Mouse (Mus musculus): ENCODE measurements around the gene Snta1. TPM values are rescaled to one million over a fixed set of nuclear protein-coding genes. Genes with fewer than 3 reads are reported as not detected.

Gene Snta1
- polyA plus RNA-seq (2014; fragmentation: Illumina TruSeq; extraction: RNeasy Lipid Tissue Mini Kit (QIAGEN cat#74804); ENCODE audit: low replicate concordance): not detected

DNA sequence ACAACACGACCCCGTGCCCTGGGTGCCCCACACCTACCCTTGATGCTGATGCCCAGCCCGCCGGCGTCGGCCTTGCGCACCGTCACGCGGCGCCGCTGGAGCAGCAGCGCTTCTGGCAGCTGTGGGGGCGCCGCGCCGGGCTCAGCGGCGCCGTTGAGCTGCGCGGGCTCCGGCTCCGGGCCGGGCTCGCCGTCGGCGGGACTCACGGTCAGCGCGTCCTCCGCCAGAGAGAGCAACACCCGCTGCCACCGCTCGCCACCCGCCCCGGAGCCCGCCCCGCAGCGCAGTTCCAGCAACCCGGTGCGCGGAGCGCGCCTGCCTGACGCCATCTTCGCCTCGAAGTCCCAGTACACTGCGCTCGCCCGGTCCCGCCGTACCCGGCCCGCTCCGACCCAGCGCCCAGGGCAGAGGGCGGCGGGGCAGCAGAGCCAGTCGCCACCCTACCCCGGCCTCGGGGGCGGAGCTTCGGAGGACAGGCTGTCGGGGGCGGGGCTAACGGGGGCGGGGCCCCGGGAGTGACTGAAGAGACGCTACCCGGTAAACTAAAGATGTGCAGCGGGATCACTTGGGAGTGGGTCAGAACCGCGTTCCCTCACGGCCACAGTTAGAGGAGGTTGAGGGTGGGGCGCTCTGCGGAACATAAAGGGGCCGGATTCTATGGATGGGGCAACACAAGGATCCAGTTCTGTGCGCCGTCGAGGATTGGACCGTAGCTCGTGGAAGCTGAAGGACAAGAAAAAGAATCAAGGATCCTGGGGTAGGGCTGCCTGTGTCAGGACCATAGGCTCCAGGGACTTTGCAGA, at the start of gene Snta1:
TSS of gene Snta1 (minus strand) at position 457 of the 803 bp plus-strand sequence.

DNA sequence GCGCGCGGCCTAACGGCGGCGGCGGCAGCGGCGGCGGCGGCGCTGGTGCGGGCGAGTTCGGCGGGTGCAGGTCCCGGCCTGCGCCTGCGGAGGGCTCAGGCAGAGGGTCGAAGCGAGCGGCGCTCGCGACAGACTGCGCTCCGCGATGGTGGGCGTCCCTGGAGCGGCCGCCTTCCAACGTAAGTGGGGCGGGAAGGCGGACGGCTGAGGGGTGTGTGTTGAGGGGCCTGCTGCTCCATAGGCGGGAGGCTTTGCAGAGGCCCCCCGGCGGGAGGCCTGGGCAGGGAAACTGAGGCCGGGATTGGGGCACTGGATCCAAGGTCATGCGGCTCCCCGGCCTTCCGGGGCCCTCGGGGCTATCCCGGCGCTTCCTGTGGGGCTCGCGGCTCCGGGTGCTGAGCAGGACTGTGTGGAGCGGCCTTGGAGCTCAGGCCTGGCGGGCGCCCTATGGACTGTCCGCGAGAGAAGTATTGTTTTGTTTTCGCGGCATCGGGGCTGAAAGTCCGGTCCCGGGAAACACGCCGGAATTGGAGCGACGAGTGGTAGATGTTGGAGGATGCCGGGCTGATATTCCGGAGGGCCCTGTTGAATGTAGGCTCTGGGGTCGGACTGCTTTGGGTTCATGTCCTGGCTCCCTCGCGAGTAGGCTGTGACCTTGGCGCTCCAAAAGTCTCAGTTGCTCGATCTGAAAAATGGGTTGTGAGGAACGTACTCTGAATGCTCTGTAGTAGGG, 28.7 kb upstream of the Snta1 start, which contains the start of gene Cbfa2t2:
TSS of gene Cbfa2t2 (plus strand) at position 24 of the 733 bp plus-strand sequence.

DNA sequence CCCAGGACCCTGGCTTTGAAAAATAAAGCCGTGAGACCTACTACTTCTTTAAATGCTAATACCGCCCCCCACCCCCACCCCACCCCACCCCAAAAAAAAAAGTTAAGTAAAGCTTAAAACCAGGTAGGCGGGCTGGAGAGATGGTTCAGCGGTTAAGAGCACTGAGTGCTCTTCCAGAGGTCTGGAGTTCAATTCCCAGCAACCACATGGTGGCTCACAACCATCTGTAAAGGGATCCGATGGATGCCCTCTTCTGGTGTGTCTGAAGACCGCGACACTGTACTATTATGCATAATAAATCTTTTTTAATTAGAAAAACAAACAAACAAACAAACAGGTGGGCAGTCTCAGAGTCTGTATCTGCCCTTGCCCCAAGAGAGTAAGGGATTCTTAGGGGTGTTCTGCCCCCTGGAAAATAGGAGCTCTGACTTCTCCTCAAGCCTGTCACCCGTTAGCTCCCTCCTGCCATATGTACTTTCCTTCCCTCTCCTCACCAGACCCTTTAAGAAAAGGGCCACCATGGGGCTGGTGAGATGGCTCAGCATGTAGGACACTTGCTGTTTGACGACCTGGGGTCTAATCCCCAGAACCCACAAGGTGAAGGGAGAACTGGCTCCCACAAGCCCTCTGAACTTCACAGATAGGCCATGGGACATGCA, 34.9 kb downstream of the Snta1 start, which contains the start of gene Cdk5rap1:
TSS of gene Cdk5rap1 (minus strand) at position 169 of the 659 bp plus-strand sequence.

Other genes starting within 250 kb of the Snta1 start
- not detected for gene Bpifa5, start 245.5 kb downstream of the Snta1 start, polyA plus RNA-seq (2014; fragmentation: Illumina TruSeq; extraction: RNeasy Lipid Tissue Mini Kit (QIAGEN cat#74804); ENCODE audit: low replicate concordance)
- gene Bpifb1, start 217.3 kb downstream of the Snta1 start, polyA plus RNA-seq (2014; fragmentation: Illumina TruSeq; extraction: RNeasy Lipid Tissue Mini Kit (QIAGEN cat#74804); ENCODE audit: low replicate concordance): not detected
- not detected for gene Bpifb5, start 184.4 kb downstream of the Snta1 start, polyA plus RNA-seq (2014; fragmentation: Illumina TruSeq; extraction: RNeasy Lipid Tissue Mini Kit (QIAGEN cat#74804); ENCODE audit: low replicate concordance)
- not detected for gene Bpifb9a, start 150.2 kb downstream of the Snta1 start, polyA plus RNA-seq (2014; fragmentation: Illumina TruSeq; extraction: RNeasy Lipid Tissue Mini Kit (QIAGEN cat#74804); ENCODE audit: low replicate concordance)
- not detected for gene Bpifb9b, start 100.9 kb downstream of the Snta1 start, polyA plus RNA-seq (2014; fragmentation: Illumina TruSeq; extraction: RNeasy Lipid Tissue Mini Kit (QIAGEN cat#74804); ENCODE audit: low replicate concordance)
- gene Cdk5rap1, start 35.1 kb downstream of the Snta1 start, polyA plus RNA-seq (2014; fragmentation: Illumina TruSeq; extraction: RNeasy Lipid Tissue Mini Kit (QIAGEN cat#74804); ENCODE audit: low replicate concordance): 9.1 TPM
- 9.2 TPM for gene Cbfa2t2, start 28.4 kb upstream of the Snta1 start, polyA plus RNA-seq (2014; fragmentation: Illumina TruSeq; extraction: RNeasy Lipid Tissue Mini Kit (QIAGEN cat#74804); ENCODE audit: low replicate concordance)
- not detected for gene 1700003F12Rik, start 139.0 kb upstream of the Snta1 start, polyA plus RNA-seq (2014; fragmentation: Illumina TruSeq; extraction: RNeasy Lipid Tissue Mini Kit (QIAGEN cat#74804); ENCODE audit: low replicate concordance)
- not detected for gene Actl10, start 143.7 kb upstream of the Snta1 start, polyA plus RNA-seq (2014; fragmentation: Illumina TruSeq; extraction: RNeasy Lipid Tissue Mini Kit (QIAGEN cat#74804); ENCODE audit: low replicate concordance)
- not detected for gene Necab3, start 150.8 kb upstream of the Snta1 start, polyA plus RNA-seq (2014; fragmentation: Illumina TruSeq; extraction: RNeasy Lipid Tissue Mini Kit (QIAGEN cat#74804); ENCODE audit: low replicate concordance)
- gene E2f1, start 161.8 kb upstream of the Snta1 start, polyA plus RNA-seq (2014; fragmentation: Illumina TruSeq; extraction: RNeasy Lipid Tissue Mini Kit (QIAGEN cat#74804); ENCODE audit: low replicate concordance): not detected
- 8.1 TPM for gene Pxmp4, start 195.6 kb upstream of the Snta1 start, polyA plus RNA-seq (2014; fragmentation: Illumina TruSeq; extraction: RNeasy Lipid Tissue Mini Kit (QIAGEN cat#74804); ENCODE audit: low replicate concordance)
- not detected for gene Zfp341, start 205.2 kb upstream of the Snta1 start, polyA plus RNA-seq (2014; fragmentation: Illumina TruSeq; extraction: RNeasy Lipid Tissue Mini Kit (QIAGEN cat#74804); ENCODE audit: low replicate concordance)
- not detected for gene 4930519P11Rik, start 205.3 kb upstream of the Snta1 start, polyA plus RNA-seq (2014; fragmentation: Illumina TruSeq; extraction: RNeasy Lipid Tissue Mini Kit (QIAGEN cat#74804); ENCODE audit: low replicate concordance)
- 57.0 TPM for gene Chmp4b, start 243.6 kb upstream of the Snta1 start, polyA plus RNA-seq (2014; fragmentation: Illumina TruSeq; extraction: RNeasy Lipid Tissue Mini Kit (QIAGEN cat#74804); ENCODE audit: low replicate concordance)